Mouse (Mus musculus) thymus, postnatal 4 days (tissue): ENCODE results near the gene Prss53.
"Not testable (repeated sequence)": the region's sequence is repeated elsewhere in the genome, so short reads cannot be mapped to it uniquely, and the experiment has no call there.

Experiments used
- DNase-seq: peaks from one replicate; pipeline ENCODE4 v3.0.0; 2021

The Prss53 gene

DNA sequence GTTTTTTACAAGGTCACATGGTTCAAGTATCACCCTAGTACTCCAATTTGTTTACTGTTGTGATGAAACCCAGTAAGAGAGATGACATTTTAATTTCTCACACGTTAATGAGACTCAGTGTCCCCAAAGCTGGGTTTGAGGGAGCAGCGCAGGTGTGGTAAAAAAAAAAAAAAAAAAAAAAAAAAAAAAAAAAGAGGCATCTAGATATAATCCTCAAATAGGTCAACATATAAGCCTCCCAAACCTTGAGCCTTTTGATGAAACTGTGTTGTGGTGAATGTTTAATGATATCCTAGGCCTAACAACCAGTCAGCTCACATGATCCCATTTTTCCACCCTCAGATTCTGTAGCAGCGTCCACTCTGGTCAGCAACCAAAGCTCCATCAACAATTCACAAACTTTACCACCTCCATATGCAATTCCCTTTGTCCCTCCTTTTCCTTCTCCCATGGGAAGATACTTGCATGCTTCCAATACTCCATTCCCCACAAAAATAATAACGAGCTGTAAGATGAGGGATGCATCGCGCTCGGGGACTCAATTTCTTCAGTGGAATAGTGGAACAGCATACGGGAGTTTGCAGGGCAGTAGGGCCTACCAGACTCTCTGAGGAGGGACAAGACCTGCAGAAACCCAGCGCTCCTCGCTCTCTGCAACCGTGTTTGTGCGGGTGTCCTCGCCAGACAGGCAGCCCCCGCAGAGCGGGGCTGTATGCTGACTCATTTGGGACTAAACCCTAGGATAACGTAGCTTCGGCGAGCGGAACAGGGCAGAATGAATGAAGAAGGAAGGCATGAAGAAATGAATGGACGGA, 15.8 kb downstream of the Prss53 start:
- DNase-seq: no peak

DNA sequence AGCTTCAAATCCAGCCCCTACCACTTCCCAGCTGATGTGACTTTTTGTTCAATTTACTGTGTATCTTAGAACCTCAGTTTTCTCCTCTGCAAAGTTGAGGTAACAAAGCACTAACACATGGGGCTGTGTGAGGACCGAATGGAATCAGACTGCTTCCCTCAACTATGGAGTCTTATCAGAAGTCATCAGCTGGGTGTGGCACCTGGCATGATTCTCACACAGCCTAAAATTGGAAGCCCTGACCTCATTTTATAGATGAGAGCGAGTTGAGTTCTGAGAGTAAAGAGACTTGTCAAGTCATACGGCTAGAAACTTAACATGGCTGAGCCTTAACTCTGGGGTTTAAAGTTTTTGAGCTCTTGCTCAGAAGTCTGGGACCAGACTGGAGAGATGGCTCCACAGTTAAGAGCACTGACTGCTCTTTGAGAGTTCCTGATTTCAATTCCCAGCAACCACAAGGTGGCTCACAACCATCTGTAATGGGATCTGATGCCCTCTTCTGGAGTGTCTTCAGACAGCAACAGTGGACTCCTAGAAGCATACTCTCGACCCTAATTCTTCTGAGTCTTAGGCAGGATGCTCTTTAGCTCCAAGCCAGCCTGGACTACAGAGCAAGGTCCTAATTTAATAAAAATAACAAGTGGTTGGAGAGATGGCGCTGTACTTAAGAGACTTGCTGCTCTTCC, 20.5 kb downstream of the Prss53 start:
- DNase-seq: no peak

- no peak for DNase-seq
These were observed 21.5 kb downstream of the Prss53 start for GRCm38 (mm10) chr7:127869149-127869810.

DNA sequence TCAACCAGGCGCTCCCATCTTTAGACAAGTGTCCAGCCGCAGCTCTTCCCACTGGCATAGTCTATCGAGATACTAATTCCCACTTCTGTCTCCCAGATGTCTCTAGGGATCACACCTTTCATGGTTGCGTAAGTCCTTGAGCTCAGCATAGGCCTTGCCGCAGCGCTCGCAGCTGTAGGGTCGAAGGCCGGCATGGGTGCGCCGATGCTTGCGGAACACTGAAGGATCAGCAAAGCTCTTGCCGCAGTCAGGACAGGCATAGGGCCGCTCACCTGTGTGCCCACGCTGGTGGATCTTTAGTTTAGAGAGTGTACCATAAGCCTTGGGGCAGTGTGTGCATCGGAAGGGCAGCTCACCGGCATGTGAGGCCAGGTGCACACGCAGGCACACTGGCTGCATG, 23.1 kb downstream of the Prss53 start:
- no peak for DNase-seq

DNA sequence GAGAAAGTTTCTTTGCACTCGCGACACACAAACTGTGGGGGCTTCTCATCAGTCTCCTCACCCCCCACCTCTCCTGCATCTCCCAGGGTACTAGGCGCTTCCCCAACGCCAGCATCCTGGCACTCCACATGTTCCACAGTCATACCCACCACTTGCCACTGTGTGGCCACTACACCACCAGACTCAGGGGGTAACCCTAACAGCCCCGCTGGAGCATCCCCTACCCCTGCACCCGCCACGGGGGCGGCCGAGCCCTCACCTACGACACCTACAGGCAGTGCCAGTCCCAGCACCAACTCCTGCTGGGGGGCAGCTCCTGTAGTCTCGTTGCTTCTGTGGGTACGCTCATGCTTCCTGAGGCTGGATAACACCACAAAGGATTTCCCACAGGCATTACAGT, 24.3 kb downstream of the Prss53 start:
- no peak for DNase-seq

GRCm38 (mm10) chr7:127858258-127858657, 32.5 kb downstream of the Prss53 start:
- DNase-seq: no peak

GRCm38 (mm10) chr7:127850906-127851305, 39.9 kb downstream of the Prss53 start:
- no peak for DNase-seq

- DNase-seq: no peak
These were observed 40.5 kb downstream of the Prss53 start for GRCm38 (mm10) chr7:127849973-127850875.

GRCm38 (mm10) chr7:127842001-127842718, 48.6 kb downstream of the Prss53 start:
- peak; percentile 82 for DNase-seq

- peak; percentile 93 for DNase-seq
These were observed 49.3 kb downstream of the Prss53 start for GRCm38 (mm10) chr7:127841340-127842000.

DNA sequence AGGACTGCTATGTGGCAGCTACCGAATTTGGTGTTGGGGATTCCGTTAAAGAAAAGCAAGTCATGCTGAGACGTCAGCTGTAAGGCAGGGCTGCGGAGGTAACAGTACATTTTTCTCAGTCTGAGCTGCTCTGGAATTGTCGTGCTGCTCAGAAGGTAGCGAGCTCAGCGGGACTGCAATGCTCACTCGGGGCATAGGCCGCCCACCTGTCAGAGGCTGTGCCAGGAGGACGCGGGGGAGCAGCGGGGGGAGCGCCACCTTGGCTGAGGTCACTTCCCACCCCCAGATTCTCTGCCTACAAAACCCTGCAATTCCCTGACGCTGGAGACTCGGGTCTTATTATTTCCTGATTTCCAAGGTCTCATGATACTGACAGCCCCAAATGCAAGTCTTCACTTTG, 49.9 kb downstream of the Prss53 start:
- DNase-seq: peak; percentile 80

DNA sequence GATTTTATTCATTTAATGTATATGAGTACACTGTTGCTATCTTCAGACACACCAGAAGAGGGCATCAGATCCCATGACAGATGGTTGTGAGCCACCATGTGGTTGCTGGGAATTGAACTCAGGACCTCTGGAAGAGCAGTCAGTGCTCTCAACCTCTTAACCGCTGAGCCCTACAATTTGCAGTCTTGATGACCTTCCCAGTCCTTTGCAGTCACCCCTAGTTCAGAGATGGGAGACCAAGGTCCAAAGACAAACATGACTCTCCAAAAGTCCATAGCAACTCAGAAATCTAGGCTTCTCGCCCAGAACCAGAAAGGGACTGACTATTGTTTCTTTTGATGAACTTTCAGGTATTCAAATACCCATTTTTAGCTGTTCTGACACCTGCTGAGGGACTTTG, 50.7 kb downstream of the Prss53 start:
- DNase-seq: not testable (repeated sequence)

DNA sequence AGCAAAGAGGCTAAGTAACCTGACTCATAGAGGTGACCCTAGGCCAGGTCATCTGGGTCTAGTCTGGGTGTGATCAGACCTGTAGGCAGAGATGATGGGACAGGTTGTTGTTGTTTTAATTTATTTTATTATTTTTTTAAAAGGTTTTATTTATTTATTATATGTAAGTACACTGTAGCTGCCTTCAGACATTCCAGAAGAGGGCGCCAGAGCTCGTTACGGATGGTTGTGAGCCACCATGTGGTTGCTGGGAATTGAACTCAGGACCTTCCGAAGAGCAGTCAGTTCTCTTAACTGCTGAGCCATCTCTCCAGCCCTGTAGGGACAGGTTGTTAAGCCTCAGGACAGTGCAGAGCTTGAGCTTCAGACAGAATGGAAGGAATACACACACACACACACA, 52.9 kb downstream of the Prss53 start:
- not testable (repeated sequence) for DNase-seq

DNA sequence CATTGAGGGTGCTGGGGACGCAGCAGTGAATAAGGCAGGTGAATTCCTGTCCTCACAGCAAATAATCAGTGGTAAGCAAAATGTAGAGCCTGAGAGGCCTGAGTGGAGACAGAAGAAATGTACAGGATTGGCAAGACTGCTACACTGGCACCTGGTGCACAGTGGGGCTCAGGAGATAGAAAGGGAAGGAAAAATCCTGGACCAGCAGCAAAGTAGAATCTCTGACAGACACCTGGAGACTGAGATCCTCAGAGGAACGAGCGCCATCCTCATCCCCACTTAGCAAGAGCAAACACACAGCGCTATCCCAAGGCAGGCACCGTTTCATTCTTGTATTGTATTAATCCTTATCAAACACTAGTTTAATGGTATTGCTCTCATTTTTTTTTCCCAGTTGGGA, 53.3 kb downstream of the Prss53 start:
- DNase-seq: no peak
